Mouse (Mus musculus): ENCODE results near the gene H2-DMa. TPM values are rescaled to one million over a fixed set of nuclear protein-coding genes. Genes with fewer than 3 reads are reported as not detected.

Gene H2-DMa
- polyA plus RNA-seq, 1 experiment, result 218 TPM

- WGBS, result under 1% methylated on average over 72 of the region's 75 CpGs
- DNase-seq (ENCODE audit: low read depth, low spot score), result no peak
Measured at GRCm38 (mm10) chr17:34122188-34122984, 3.0 kb downstream of the H2-DMa start, which contains the start of gene Brd2. TSS of gene Brd2 (minus strand) at chr17:34122634.

DNA sequence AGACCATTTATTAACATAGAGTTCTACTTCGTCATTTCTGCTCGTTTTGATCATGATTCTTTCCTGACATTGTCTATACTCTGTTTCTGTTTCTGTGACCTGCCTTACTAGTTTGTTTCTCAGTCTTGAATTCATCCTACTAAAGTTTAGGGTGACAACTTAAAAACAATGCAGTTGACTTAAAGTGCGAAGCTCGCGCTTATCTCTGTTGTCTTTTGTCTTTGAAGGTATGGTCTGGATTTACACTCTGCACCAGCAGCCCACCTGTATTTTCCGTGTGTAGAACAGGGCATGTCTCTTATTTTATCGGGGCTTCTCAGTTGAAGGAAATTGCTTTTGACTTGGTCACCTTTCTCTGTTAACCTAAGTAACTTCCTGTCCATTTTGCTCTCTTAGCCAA, 3.8 kb downstream of the H2-DMa start:
- no peak for DNase-seq (ENCODE audit: low read depth, low spot score)
- WGBS, result 1% methylated on average over 7 of the region's 7 CpGs

- 3% methylated on average over 2 of the region's 2 CpGs for WGBS
- no peak for DNase-seq (ENCODE audit: low read depth, low spot score)
Measured at GRCm38 (mm10) chr17:34123518-34123917, 4.2 kb downstream of the H2-DMa start.

- DNase-seq (ENCODE audit: low read depth, low spot score), result no peak
- 52% methylated on average over 6 of the region's 6 CpGs for WGBS
Measured at GRCm38 (mm10) chr17:34124649-34125048, 5.3 kb downstream of the H2-DMa start.

DNA sequence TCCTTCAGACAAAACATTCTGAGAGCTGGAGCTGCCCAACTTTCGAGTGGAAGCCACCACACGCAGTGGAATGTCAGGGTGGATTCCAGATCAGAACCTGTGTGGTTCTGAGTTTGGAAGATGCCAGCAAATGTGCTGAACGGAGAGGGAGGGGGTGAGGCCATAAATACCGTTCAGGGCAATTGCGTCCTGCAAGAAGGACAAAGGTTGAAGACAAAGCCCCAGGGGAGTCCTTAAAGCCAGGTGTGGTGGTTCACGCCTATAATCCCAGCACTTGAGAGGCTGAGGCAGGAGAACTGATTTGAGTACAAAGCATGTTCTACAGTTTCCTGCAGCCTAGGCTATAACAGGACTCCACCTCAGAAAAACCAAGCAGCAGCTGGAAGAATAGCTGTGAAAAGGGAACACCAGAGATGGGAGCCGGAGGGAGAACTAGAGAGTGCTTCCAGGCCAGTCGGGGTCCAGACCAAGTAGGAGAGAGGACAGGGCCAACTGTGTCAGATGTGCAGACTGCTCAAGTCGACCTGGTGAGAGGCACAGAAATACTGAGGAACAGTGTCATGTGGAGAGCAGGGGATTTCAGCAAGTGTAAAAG, 7.6 kb downstream of the H2-DMa start:
- no peak for DNase-seq (ENCODE audit: low read depth, low spot score)
- 23% methylated on average over 9 of the region's 9 CpGs for WGBS

GRCm38 (mm10) chr17:34127475-34127874, 8.1 kb downstream of the H2-DMa start:
- DNase-seq (ENCODE audit: low read depth, low spot score), result no peak
- 6% methylated on average over 6 of the region's 6 CpGs for WGBS

DNA sequence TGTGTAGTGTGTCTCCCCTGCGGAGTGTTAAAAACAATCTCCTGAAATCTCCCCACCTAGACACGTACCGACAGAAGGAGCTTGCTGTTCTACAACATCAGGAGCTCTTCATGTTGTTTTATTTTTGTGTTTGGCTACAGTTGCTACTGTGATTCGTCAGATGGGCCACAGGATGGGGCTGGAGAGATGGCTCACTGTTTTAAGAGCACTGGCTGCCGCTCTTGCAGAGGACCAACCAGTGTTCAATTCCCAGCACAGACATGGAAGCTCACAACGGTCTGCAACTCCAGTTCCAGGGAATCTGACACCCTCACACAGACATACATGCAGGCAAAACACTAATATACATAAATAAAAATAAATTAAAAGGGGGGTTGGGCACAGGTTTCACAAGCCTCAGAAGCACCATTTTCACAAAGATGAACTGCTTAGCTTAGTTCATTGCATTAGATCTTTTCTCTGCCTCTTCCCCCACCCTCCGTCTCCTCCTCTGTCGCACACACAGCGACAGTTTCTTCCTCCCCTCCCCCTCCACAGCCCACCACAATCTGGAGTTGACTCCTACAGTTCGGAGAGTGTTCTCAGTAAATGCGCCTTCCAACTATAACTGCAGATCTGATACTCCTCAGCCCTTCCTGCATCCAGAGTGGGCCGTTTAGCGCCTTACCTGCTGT, 9.1 kb downstream of the H2-DMa start:
- DNase-seq (ENCODE audit: low read depth, low spot score), result no peak
- 61% methylated on average over 13 of the region's 13 CpGs for WGBS

DNA sequence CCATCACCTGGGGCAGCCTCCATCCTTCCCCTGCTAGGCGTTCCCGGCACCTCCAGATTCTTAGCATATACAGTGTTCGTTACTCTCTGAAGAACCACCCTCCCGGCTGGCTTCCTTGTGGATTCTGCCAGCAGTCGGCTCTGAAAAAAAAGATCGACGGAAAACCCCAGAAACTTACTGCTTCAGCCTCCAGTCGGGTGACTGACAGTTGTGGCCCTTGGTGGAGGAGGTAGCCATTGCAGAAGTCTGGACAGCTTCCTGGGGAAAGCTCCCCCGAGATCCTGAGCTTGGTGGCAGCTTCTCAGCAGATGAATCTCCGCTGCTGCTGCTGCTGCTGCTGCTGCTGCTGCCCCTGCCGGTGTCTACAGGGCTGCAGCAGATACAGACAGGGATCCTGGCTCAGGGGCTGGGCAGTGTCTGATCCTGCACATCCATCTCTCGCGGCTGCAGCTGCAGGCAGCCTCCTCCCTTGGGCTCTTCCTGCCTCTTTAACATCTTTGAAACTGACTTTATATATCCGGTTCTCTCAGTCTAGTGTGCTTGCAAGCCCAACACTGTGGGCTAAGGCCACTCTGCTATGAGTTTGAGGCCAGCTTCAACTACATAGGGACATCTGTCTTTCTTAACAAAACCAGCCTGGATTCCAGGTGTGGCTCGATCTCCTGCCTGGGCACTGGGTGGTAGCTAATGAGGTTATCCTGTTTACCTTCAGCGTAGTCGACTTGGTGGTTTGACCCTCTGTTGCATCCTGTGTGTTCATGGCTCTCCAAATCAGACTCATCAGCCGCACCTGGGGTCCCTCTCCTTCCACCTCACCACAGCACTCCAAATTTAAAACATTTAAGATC, 9.8 kb downstream of the H2-DMa start:
- WGBS, result 28% methylated on average over 18 of the region's 18 CpGs

GRCm38 (mm10) chr17:34130073-34130947, 11.0 kb downstream of the H2-DMa start:
- no peak for DNase-seq (ENCODE audit: low read depth, low spot score)
- WGBS, result 47% methylated on average over 19 of the region's 19 CpGs

More for the DNA sequence above, 9.8 kb downstream of the H2-DMa start:
- no peak for DNase-seq (ENCODE audit: low read depth, low spot score)

- 78% methylated on average over 7 of the region's 7 CpGs for WGBS
- no peak for DNase-seq (ENCODE audit: low read depth, low spot score)
Measured at GRCm38 (mm10) chr17:34131911-34132310, 12.6 kb downstream of the H2-DMa start.

- 71% methylated on average over 11 of the region's 11 CpGs for WGBS
- DNase-seq (ENCODE audit: low read depth, low spot score), result no peak
Measured at GRCm38 (mm10) chr17:34133289-34133688, 13.9 kb downstream of the H2-DMa start.

- WGBS, result 71% methylated on average over 3 of the region's 3 CpGs
- no peak for DNase-seq (ENCODE audit: low read depth, low spot score)
Measured at GRCm38 (mm10) chr17:34134451-34134850, 15.1 kb downstream of the H2-DMa start.

DNA sequence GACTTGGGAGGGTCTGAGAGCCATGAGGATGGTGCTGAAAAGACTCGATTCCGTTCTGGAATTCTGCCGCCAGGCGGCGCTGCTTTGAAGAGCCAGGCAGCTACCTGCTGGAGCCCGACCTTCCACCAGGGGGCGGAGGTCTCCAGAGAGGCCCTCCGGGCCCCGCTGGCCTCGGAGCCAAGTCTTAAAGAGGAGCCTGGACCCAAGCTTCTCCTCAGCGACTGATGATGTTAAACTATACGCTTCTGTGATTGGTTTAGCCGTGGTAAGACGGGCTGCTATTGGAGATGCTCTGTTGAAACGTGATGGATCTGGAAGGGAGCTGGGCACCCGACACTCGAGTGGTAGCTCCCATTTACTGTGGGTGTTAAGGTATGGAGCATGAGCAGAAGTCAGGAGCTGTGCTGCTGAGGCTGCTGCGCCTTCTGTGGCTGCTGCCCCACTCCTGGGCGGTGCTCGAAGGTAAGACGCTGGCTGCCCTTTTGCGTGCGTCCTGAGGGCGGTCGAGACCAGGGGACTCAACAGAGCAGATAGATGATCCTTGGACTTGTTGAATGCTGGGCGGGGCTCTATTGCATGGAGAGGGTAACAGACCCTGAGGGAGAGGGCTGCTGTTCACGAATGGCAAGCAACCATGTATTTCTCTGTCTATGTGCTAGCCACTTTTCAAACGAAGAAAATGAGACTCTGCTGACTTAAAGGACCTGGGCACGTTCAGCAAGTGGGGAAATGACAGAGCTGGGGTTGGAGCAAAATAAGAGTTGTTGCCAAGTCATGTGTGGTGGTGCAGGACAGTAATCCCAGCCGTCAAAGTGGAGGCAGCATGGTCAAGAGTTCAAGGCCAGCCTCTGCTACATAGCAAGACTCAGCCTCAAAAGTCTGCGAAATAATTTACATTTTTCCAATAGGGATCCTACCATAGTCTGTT, 16.2 kb downstream of the H2-DMa start:
- WGBS, result 5% methylated on average over 31 of the region's 31 CpGs
- peak; percentile 99 for DNase-seq (ENCODE audit: low read depth, low spot score)

GRCm38 (mm10) chr17:34137601-34138000, 18.3 kb downstream of the H2-DMa start:
- DNase-seq (ENCODE audit: low read depth, low spot score), result no peak
- 81% methylated on average over 7 of the region's 7 CpGs for WGBS

- no peak for DNase-seq (ENCODE audit: low read depth, low spot score)
- 84% methylated on average over 7 of the region's 7 CpGs for WGBS
Measured at GRCm38 (mm10) chr17:34138655-34139054, 19.3 kb downstream of the H2-DMa start.

DNA sequence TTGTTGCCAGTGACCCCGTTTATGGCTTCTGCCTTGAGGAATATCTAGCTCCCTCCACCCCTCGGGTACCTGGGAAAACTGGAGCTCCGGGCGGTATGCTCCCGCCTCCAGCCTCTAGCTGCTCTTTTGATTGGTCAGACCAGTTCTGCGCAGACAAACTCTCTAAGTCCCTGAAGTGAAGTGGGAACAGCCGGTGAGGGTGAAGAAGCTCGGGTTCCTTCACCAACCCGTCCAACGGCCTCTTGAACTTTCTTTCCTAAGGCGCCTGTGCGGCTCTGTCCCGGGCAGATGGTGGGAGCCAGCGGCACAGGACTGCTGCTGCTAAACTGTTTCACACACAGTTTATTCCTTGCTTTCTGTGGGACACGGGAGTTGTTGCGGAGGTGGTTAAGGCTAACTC, 20.1 kb downstream of the H2-DMa start:
- DNase-seq (ENCODE audit: low read depth, low spot score), result no peak

DNA sequence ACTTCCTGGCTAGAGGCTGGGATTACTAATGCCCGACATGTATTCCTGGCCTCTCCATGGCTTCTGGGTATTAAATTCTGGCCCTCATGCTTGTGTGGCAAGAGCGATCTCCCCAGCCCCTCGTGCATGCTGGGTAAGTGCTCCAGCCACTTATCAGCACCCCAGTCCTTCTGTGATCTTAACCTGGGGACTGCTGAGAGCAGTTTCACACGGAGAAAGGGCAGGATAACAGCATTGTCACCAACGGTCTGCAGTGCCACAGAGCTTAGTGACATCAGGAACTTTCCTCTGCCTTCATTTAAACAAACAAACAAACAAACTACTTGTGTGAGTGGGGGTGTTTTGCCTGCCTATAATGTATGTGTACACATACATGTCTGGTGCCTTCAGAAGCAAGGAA, 20.9 kb downstream of the H2-DMa start:
- 21% methylated on average over 5 of the region's 5 CpGs for WGBS

More for the DNA sequence above, 20.1 kb downstream of the H2-DMa start:
- WGBS, result 11% methylated on average over 16 of the region's 16 CpGs

GRCm38 (mm10) chr17:34141448-34141847, 22.1 kb downstream of the H2-DMa start:
- WGBS, result 51% methylated on average over 4 of the region's 4 CpGs
- DNase-seq (ENCODE audit: low read depth, low spot score), result no peak

More for the DNA sequence above, 20.9 kb downstream of the H2-DMa start:
- DNase-seq (ENCODE audit: low read depth, low spot score), result no peak
